Mouse (Mus musculus): Measurements from ENCODE around the gene Klhdc10. TPM values are rescaled to one million over a fixed set of nuclear protein-coding genes. Genes with fewer than 3 reads are reported as not detected.

Gene Klhdc10
- 54.3 and 92.8 TPM in 2 replicates for polyA plus RNA-seq (2012; rRNA removed)

DNA sequence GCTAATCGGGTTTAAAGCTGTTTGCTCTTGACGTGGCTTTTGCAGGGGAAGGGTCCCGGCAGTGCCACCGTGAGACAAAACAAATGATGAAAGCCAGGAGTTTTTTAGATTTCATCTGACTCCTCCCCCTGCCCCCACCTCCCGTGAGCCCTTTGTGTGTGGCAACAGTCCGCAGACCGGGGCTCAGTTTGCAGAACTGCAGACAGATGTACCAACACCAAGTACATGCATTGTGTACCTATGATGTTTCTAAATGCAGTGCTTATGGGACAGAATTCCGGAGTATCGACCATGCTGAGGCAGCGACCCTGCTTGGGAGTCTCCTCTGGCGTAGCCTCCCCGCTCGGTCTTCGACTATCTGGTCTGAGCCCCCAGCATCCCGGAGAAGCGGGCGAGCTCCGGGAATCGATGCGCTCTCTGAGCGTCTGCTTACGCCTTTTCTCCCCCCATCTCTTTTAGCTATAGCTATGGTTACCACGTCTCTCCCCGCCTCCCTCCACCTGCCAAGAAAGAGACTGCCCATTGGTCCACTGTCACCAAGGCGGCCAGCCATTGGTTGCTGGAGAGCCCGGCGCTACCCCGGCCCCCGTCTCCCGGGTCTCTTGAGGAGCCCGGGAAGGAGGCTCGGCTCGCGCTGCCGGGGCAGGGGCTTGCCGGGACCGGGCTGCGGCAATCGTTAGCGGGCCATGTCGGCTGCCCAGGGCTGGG is at the start of gene Klhdc10:
Klhdc10 (plus strand) TSS at position 561 of the 708 bp plus-strand sequence.

DNA sequence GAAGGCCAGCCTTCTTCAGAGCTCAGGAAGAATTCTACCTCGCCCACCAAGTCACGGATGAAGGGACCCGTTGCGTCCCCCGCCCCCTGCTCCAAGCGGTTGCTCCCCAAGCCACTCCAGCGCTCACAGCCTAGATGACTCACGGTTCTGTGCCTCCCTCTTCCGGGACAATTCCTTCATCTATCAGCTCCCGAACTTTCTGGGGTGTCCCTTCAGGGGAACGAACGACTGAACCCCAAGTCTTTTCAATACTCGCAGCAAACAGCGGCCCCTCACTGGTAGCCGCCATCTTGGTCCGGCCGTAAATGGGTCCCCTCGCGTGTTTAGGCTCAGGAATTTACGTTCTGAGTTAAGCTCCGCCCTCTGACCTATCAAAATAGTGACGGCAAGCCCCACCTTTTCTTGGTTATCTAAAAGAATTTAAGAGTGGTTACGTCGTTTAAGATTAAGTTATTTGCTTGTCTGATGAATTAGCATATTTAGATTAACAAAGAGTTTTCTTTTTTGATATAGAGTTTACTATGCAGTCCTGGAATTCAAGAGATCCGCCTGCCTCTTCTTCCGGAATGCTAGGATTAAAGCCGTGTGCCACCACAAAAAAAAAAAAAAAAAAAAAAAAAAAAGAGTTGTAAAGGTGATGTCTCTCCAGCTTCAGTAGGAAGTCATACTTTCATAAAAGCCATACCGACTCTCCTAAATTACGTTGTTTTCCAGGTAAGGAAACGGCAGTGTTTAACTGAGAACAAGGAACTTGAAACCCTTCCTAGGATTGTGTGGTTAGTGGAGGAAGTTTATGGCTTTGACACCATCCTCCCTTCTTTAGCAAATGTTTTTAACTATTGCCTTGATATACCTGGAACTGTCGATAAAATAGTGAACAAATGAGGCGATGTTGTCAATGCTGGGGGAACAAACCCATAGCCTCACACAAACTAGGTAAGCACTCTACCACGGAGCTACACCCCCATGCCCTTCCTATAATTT is 10.7 kb upstream of the Klhdc10 start, which contains the start of gene Zc3hc1:
Zc3hc1 (minus strand) TSS at position 315 of the 984 bp plus-strand sequence.

Other genes starting within 250 kb of the Klhdc10 start
- 48.5 and 54.8 TPM in 2 replicates for gene Ube2h, start 97.3 kb upstream of the Klhdc10 start, polyA plus RNA-seq (2012; rRNA removed)
- 40.0 and 42.0 TPM in 2 replicates for gene Zc3hc1, start 10.8 kb upstream of the Klhdc10 start, polyA plus RNA-seq (2012; rRNA removed)
- 25.4 and 53.3 TPM in 2 replicates for gene Tmem209, start 107.9 kb downstream of the Klhdc10 start, polyA plus RNA-seq (2012; rRNA removed)
- gene Ssmem1, start 108.0 kb downstream of the Klhdc10 start, polyA plus RNA-seq (2012; rRNA removed), result 0.22 and 0.26 TPM in 2 replicates
- gene Cpa2, start 139.7 kb downstream of the Klhdc10 start, polyA plus RNA-seq (2012; rRNA removed), result 4.7 and 10.7 TPM in 2 replicates
- 1.2 and 2.8 TPM in 2 replicates for gene Cpa4, start 166.5 kb downstream of the Klhdc10 start, polyA plus RNA-seq (2012; rRNA removed)
- gene Cpa5, start 209.1 kb downstream of the Klhdc10 start, polyA plus RNA-seq (2012; rRNA removed), result 0.14 and 0.39 TPM in 2 replicates
- 0.30 and 0.78 TPM in 2 replicates for gene Cpa1, start 237.3 kb downstream of the Klhdc10 start, polyA plus RNA-seq (2012; rRNA removed)

Measured in central nervous system, embryonic 11.5 days (tissue).